Mouse (Mus musculus) liver, adult 2 months (tissue): ENCODE results near the gene Eva1c. TPM values are rescaled to one million over a fixed set of nuclear protein-coding genes. Genes with fewer than 3 reads are reported as not detected.

ENCODE experiments used
- DNase-seq: peaks from one replicate; pipeline ENCODE4 v3.0.0-alpha.2; 2011; ENCODE audit warnings: low read depth, low spot score; ENCODE audit errors: extremely low read depth
- H3K27ac ChIP-seq: fragments of 200-500 bp; replicated peaks from 2 replicates; pipeline ENCODE4 v1.5.1; 2012; ENCODE audit warnings: low read depth, mild to moderate bottlenecking, control low read depth, inconsistent platforms, low read length; ENCODE audit not compliant: insufficient read depth
- H3K27me3 ChIP-seq: fragments of 200-500 bp; 2 replicates; pipeline ENCODE4 v1.6.1; 2012; ENCODE audit warnings: mild to moderate bottlenecking, moderate library complexity, low read length, inconsistent platforms; ENCODE audit not compliant: control insufficient read depth, insufficient read depth
- H3K36me3 ChIP-seq: fragments of 200-500 bp; 2 replicates; pipeline ENCODE4 v1.6.1; 2012; ENCODE audit warnings: low read length, inconsistent platforms; ENCODE audit not compliant: control insufficient read depth, insufficient read depth
- H3K4me1 ChIP-seq: fragments of 200-500 bp; 2 replicates; pipeline ENCODE4 v1.6.1; 2011; ENCODE audit warnings: low read length; ENCODE audit not compliant: control insufficient read depth, insufficient read depth
- H3K4me3 ChIP-seq: fragments of 200-500 bp; 2 replicates; pipeline ENCODE4 v1.5.1; 2011; ENCODE audit warnings: low read depth, mild to moderate bottlenecking, control low read depth, low read length, moderate library complexity; ENCODE audit not compliant: insufficient read depth
- H3K79me2 ChIP-seq: fragments of 200-500 bp; 2 replicates; pipeline ENCODE4 v1.6.1; 2012; ENCODE audit warnings: inconsistent platforms, mild to moderate bottlenecking, low read length, moderate library complexity; ENCODE audit not compliant: control insufficient read depth, insufficient read depth
- H3K9ac ChIP-seq: fragments of 200-500 bp; 2 replicates; pipeline ENCODE4 v1.6.1; 2012; ENCODE audit warnings: low read depth, mild to moderate bottlenecking, control low read depth, inconsistent platforms, low read length
- CTCF ChIP-seq: fragments of 200-500 bp; IDR thresholded peaks from 2 replicates; pipeline ENCODE4 v1.5.1; 2011; ENCODE audit warnings: low read depth, low read length, control low read depth
- POLR2A ChIP-seq: fragments of 200-500 bp; IDR thresholded peaks from 2 replicates; pipeline ENCODE4 v1.6.1; 2011; ENCODE audit warnings: low read length, control low read depth; ENCODE audit not compliant: insufficient read depth; ENCODE audit errors: extremely low read depth
- WGBS: fragments of 180-500 bp; shearing (Covaris S2); methylation state at CpG from one replicate; pipeline ENCODE4 v1.1.7; 2018; 5-methylcytosine and 5-hydroxymethylcytosine counted together
- polyA plus RNA-seq: library from polyadenylated mRNA; depleted of rRNA; stranded (reverse); fragments of >200 nt; gene quantifications from 2 replicates; pipeline ENCODE4 v1.2.3, GENCODE M21; 2012
- total RNA-seq: library from RNA; depleted of rRNA; stranded (reverse); fragments of >200 nt; gene quantifications from 2 replicates; pipeline ENCODE4 v1.2.3, GENCODE M21; 2014

The Eva1c gene
- total and polyA plus RNA-seq, 2 experiments, result 0.37 to 0.38 TPM

GRCm38 (mm10) chr16:90872936-90873335, 46.4 kb downstream of the Eva1c start:
- Histone ChIP-seq H3K27ac (no peak overlapping the region), H3K27me3 (no peaks in the 10 kb centered on the region), H3K4me1 (no peaks in the 10 kb centered on the region), H3K9ac (no peak overlapping the region), H3K36me3 (no peaks in the 10 kb centered on the region), H3K79me2 (no peaks in the 10 kb centered on the region), H3K4me3 (no peak overlapping the region)
- DNase-seq, result no peak
- 79% methylated on average over 8 of the region's 8 CpGs for WGBS
- no peak for TF ChIP-seq POLR2A
- TF ChIP-seq CTCF, result no peak

DNA sequence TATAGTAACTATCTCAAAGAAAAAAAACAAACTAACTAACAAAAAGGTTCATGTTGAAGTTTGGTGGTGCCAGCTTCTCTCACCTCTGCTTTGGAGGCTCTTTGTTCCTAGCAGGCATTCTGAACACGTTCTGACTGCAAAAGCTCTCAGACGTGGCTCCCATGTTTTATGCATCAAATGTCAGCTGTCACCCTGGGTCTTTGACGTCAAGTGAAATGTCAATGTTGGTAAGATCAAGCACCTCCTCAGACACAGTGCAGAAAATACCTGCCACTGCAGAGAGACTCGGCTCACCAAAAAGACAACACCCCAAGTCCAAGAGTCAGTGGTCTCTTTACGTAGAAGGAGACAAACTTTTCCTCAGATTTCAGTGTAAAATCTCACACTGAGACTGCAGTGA, 48.0 kb downstream of the Eva1c start:
- no peak for DNase-seq
- 75% methylated on average over 5 of the region's 5 CpGs for WGBS
- no peaks in the 10 kb centered on the region for H3K27me3 ChIP-seq
- H3K9ac ChIP-seq, result no peak overlapping the region
- no peaks in the 10 kb centered on the region for H3K79me2 ChIP-seq
- TF ChIP-seq POLR2A (no peak), CTCF (no peak)
- no peak overlapping the region for H3K27ac ChIP-seq
- no peak overlapping the region for H3K4me3 ChIP-seq
- H3K4me1 ChIP-seq, result no peaks in the 10 kb centered on the region
- H3K36me3 ChIP-seq, result no peaks in the 10 kb centered on the region

GRCm38 (mm10) chr16:90878135-90878860, 51.8 kb downstream of the Eva1c start:
- Histone ChIP-seq H3K9ac (no peak overlapping the region), H3K4me1 (no peaks in the 10 kb centered on the region), H3K4me3 (no peak overlapping the region), H3K79me2 (no peaks in the 10 kb centered on the region), H3K27me3 (no peaks in the 10 kb centered on the region), H3K27ac (no peak overlapping the region), H3K36me3 (no peaks in the 10 kb centered on the region)
- no peak for TF ChIP-seq POLR2A
- WGBS, result 82% methylated on average over 3 of the region's 3 CpGs
- no peak for DNase-seq

DNA sequence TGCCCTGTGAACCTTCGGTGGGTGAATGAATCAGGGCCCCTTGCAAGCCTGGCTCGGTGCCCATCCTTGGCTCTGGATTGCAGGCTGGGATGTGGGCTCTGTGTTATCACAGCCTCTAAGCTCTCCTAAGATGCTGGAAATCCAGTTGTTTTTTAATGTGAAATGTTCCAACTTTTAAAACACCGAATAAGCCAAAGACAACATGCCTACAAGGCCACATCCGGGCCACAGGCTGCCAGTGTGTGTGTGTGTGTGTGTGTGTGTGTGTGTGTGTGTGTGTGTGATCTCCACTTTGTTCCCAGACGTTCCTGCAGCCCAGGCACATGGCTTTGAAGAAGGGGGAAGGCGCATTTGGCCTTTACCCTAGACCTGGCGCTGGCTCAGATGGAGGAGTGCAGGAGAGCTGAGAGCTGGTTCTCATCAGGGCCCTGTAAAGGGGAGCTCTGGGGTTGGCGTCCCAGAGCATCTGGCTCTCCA, 56.0 kb downstream of the Eva1c start:
- H3K27ac ChIP-seq, result no peak overlapping the region
- DNase-seq, result no peak
- H3K4me1 ChIP-seq, result no peaks in the 10 kb centered on the region
- no peak overlapping the region for H3K4me3 ChIP-seq
- no peaks in the 10 kb centered on the region for H3K27me3 ChIP-seq
- H3K36me3 ChIP-seq, result no peaks in the 10 kb centered on the region
- no peak for TF ChIP-seq POLR2A
- TF ChIP-seq CTCF, result no peak
- WGBS, result 65% methylated on average over 8 of the region's 8 CpGs
- no peaks in the 10 kb centered on the region for H3K79me2 ChIP-seq
- no peak overlapping the region for H3K9ac ChIP-seq

GRCm38 (mm10) chr16:90885351-90885750, 58.8 kb downstream of the Eva1c start:
- WGBS, result 68% methylated on average over 2 of the region's 2 CpGs
- Histone ChIP-seq H3K27ac (no peak overlapping the region), H3K79me2 (no peaks in the 10 kb centered on the region), H3K4me1 (no peaks in the 10 kb centered on the region), H3K4me3 (no peak overlapping the region), H3K9ac (no peak overlapping the region), H3K27me3 (no peaks in the 10 kb centered on the region), H3K36me3 (no peaks in the 10 kb centered on the region)
- no peak for DNase-seq
- TF ChIP-seq CTCF (no peak), POLR2A (no peak)

- TF ChIP-seq CTCF (no peak), POLR2A (no peak)
- Histone ChIP-seq H3K79me2 (no peaks in the 10 kb centered on the region), H3K27ac (no peak overlapping the region), H3K36me3 (no peaks in the 10 kb centered on the region), H3K4me3 (no peak overlapping the region), H3K27me3 (no peaks in the 10 kb centered on the region), H3K4me1 (no peaks in the 10 kb centered on the region), H3K9ac (no peak overlapping the region)
- 61% methylated on average over 9 of the region's 9 CpGs for WGBS
- DNase-seq, result no peak
These were observed 59.5 kb downstream of the Eva1c start for GRCm38 (mm10) chr16:90885781-90886565.
